Mouse (Mus musculus) heart, postnatal 0 days (tissue): ENCODE data around the gene Fasn. TPM values are rescaled to one million over a fixed set of nuclear protein-coding genes. Genes with fewer than 3 reads are reported as not detected.

ENCODE experiments used
- ATAC-seq: fragments of 200-750 bp; cut with Nextera tagmentation; 2 replicates; pipeline ENCODE4 v1.8.0; 2017; ENCODE audit warnings: low read depth, moderate number of reproducible peaks, moderate library complexity; ENCODE audit not compliant: insufficient read depth
- DNase-seq: peaks from one replicate; pipeline ENCODE4 v3.0.0-alpha.2; 2016; ENCODE audit warnings: low spot score
- H3K27ac ChIP-seq: fragments of 300-500 bp; sonication (generic); 2 replicates; pipeline ENCODE4 v1.5.1; 2014; ENCODE audit warnings: low read depth, mild to moderate bottlenecking
- H3K27me3 ChIP-seq: fragments of 300-500 bp; sonication (generic); 2 replicates; pipeline ENCODE4 v1.6.1; 2014; ENCODE audit warnings: low read length, mixed read lengths; ENCODE audit not compliant: control insufficient read depth, insufficient read depth
- H3K36me3 ChIP-seq: fragments of 300-500 bp; sonication (generic); replicated peaks from 2 replicates; pipeline ENCODE4 v1.6.1; 2014; ENCODE audit warnings: low read length, mixed read lengths; ENCODE audit not compliant: control insufficient read depth, insufficient read depth
- H3K4me1 ChIP-seq: fragments of 300-500 bp; sonication (generic); 2 replicates; pipeline ENCODE4 v1.6.1; 2014; ENCODE audit warnings: antibody characterized with exemption; ENCODE audit not compliant: control insufficient read depth, insufficient read depth
- H3K4me2 ChIP-seq: fragments of 300-500 bp; sonication (generic); 2 replicates; pipeline ENCODE4 v1.6.1; 2014; ENCODE audit warnings: low read depth, mild to moderate bottlenecking, low read length, moderate library complexity
- H3K4me3 ChIP-seq: fragments of 300-500 bp; sonication (generic); 2 replicates; pipeline ENCODE4 v1.5.1; 2014; ENCODE audit warnings: low read depth, low read length
- H3K9ac ChIP-seq: fragments of 300-500 bp; sonication (generic); replicated peaks from 2 replicates; pipeline ENCODE4 v1.6.1; 2014; ENCODE audit warnings: low read depth, low read length, mixed read lengths
- H3K9me3 ChIP-seq: fragments of 300-500 bp; sonication (generic); replicated peaks from 2 replicates; pipeline ENCODE4 v1.6.1; 2016; ENCODE audit warnings: low read length; ENCODE audit not compliant: control insufficient read depth
- CTCF ChIP-seq: IDR thresholded peaks from 2 replicates; pipeline ENCODE4 v1.5.1; 2016; ENCODE audit warnings: antibody characterized with exemption, control low read depth, low read depth
- EP300 ChIP-seq: IDR thresholded peaks from 2 replicates; pipeline ENCODE4 v1.6.1; 2016; ENCODE audit warnings: antibody characterized with exemption, low read depth
- WGBS: fragments of 180-500 bp; shearing (Covaris S2); extraction: QIAGEN DNeasy Blood & Tissue Kit; methylation state at CpG from one replicate; pipeline ENCODE4 v1.1.7; 2014; 5-methylcytosine and 5-hydroxymethylcytosine counted together
- polyA plus RNA-seq: library from polyadenylated mRNA; unstranded; fragments of >200 nt; fragmentation: Nextera tagmentation; extraction: Ambion mirVana; gene quantifications from 2 replicates; pipeline ENCODE4 v1.2.1, GENCODE M21; 2015
- total RNA-seq: library from RNA; depleted of rRNA; stranded (reverse); fragments of >200 nt; gene quantifications from 2 replicates; pipeline ENCODE4 v1.2.3, GENCODE M21; 2014; ENCODE audit warnings: low replicate concordance

Fasn gene
- total and polyA plus RNA-seq, 2 experiments from 2014 or later = 14.1 to 90.4 TPM

GRCm38 (mm10) chr11:120831659-120832440 lies 7.5 kb upstream of the Fasn start:
- no peaks in the 10 kb centered on the region; the same call in 1 of the 2 replicates for H3K4me1 ChIP-seq
- H3K36me3 ChIP-seq = no peaks in the 10 kb centered on the region
- WGBS = 82% methylated on average over 3 of the region's 3 CpGs
- no peak overlapping the region for H3K4me3 ChIP-seq
- no peak overlapping the region for H3K9ac ChIP-seq
- H3K4me2 ChIP-seq = no peak overlapping the region
- no peaks in the 10 kb centered on the region for H3K9me3 ChIP-seq
- no peak for DNase-seq
- no peak overlapping the region for H3K27ac ChIP-seq
- no peak for TF ChIP-seq EP300
- TF ChIP-seq CTCF = no peak
- no peak for ATAC-seq
- no peaks in the 10 kb centered on the region for H3K27me3 ChIP-seq

DNA sequence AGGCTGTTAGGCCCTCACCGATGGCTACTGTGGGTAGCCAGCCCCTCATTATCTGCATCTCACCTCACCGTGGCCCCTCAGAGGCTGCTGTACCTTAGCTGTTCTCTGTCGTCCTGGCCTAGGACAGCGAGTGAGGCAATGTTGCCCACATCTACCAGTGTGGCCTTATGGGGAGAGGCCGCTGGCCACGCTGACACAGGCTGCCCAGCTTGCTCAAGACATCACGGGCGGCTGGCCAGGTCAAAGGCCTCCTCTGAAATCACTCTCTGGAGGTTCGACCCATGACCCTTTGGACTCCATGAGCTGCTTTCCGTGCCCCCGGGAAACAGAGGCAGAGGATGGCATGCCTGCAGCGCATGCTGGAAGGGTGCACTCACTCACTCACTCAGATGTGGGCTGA lies 6.3 kb upstream of the Fasn start:
- peaks cover 1% of the 10 kb centered on the region for H3K4me1 ChIP-seq
- H3K27ac ChIP-seq = no peak overlapping the region
- no peak overlapping the region for H3K4me3 ChIP-seq
- no peak for DNase-seq
- no peak overlapping the region for H3K4me2 ChIP-seq
- no peak for ATAC-seq
- TF ChIP-seq EP300 (no peak), CTCF (no peak)
- 86% methylated on average over 12 of the region's 12 CpGs for WGBS
- H3K9ac ChIP-seq = no peak overlapping the region
- no peaks in the 10 kb centered on the region for H3K27me3 ChIP-seq
- no peaks in the 10 kb centered on the region for H3K9me3 ChIP-seq
- H3K36me3 ChIP-seq = no peaks in the 10 kb centered on the region

GRCm38 (mm10) chr11:120829757-120830532 lies 5.6 kb upstream of the Fasn start:
- no peaks in the 10 kb centered on the region for H3K9me3 ChIP-seq
- DNase-seq = no peak

DNA sequence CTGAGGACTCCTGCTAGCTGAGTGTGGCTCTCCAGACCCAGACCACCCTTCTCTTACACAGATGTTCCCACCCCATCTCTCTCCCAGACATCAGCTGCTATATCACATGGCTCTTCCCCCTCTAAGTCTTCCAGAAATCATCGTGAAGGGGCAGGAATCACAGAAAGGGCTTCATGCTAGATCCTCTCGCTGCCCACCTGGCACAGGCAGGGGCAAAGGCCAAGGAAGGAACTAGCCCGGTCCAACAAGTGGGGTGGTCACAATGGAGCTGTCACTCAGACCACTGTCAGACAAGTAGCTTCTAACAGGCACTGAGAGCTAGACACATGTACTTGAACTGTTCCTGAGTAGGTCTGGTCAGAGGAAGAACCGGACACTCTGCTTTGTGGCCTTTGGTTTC lies 4.1 kb upstream of the Fasn start:
- Histone ChIP-seq H3K36me3 (no peaks in the 10 kb centered on the region), H3K9me3 (no peaks in the 10 kb centered on the region), H3K4me2 (no peak overlapping the region), H3K9ac (no peak overlapping the region), H3K27ac (no peak overlapping the region), H3K27me3 (no peaks in the 10 kb centered on the region), H3K4me3 (no peak overlapping the region), H3K4me1 (peaks cover 11% of the 10 kb centered on the region)
- WGBS = 65% methylated on average over 4 of the region's 4 CpGs
- ATAC-seq = no peak
- TF ChIP-seq EP300 (no peak), CTCF (no peak)
- no peak for DNase-seq

More at GRCm38 (mm10) chr11:120829757-120830532, 5.6 kb upstream of the Fasn start:
- TF ChIP-seq EP300 = no peak
- no peak for TF ChIP-seq CTCF
- Histone ChIP-seq H3K4me1 (peaks cover 8% of the 10 kb centered on the region), H3K9ac (no peak overlapping the region), H3K36me3 (no peaks in the 10 kb centered on the region), H3K4me3 (no peak overlapping the region), H3K4me2 (no peak overlapping the region), H3K27ac (no peak overlapping the region), H3K27me3 (no peaks in the 10 kb centered on the region)
- 83% methylated on average over 10 of the region's 10 CpGs for WGBS
- ATAC-seq = no peak

DNA sequence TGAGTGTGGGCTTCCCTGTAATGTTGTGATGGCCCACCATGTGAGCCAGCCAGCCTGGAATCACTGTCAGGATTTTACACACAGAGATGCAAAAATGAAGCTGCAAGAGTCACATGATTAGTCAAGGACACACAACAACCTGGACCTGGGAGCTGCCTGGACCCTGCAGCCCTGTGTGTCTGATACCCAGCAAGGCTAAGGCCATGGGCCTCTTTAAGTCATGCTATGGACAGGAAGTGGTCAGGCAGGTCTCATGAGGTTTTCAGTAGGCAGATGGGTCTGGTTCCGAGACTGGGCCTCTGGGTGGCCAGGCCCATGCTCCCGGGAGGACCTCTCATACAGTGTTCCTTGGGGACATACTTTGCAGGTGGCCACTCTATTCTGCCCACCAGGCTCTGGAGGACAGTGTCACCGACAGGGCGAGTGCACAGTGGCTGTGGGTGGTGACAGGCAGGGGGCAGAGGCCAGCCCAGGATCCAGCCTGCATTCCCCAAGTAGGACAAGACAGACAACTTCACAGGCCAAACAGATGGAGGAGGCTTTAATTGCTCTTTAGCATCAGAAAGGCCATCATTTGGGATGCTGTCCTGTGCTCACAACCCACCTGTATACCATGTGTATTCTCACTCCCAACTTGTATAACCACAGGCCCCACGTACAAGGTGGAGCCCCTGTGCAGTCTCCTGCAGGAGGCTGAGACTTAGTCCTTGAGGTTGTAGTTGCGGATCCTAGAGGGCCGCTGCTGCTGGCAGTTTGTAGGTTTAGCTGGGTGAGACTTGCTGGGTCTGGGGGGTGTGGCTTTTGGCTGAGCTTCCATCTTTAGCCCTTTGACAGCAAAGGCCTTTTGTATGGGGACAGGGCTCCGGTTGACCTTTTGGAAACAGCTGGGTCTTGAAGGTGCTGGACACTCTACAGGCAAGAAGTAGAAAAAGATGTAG lies 1.9 kb upstream of the Fasn start:
- Histone ChIP-seq H3K4me1 (peaks cover 30% of the 10 kb centered on the region), H3K9ac (no peak overlapping the region), H3K27ac (0 out of 2 replicates have a peak overlapping the region, but pooled peaks have one; percentile 91), H3K4me2 (no peak overlapping the region), H3K4me3 (no peak overlapping the region), H3K36me3 (no peaks in the 10 kb centered on the region), H3K9me3 (no peaks in the 10 kb centered on the region), H3K27me3 (no peaks in the 10 kb centered on the region)
- DNase-seq (no peak), ATAC-seq (no peak)
- WGBS = 81% methylated on average over 8 of the region's 8 CpGs
- TF ChIP-seq EP300 (no peak), CTCF (no peak)
